Mouse (Mus musculus) mouse embryonic stem cell (cell line): ENCODE measurements around the gene Ablim1.

Source experiments
- in situ Hi-C, 2 experiments: fragments of 300-500 bp; cut with MboI; formaldehyde crosslinking; loops; 1 replicate in 1 of 2; 3 replicates in 1 of 2; pipeline ENCODE4 v1.14.3; 2019 to 2020; ENCODE audit warnings: low sequenced_read_pairs in 2 of 2, low pct_unique_long_range_greater_than_20kb in 1 of 2, mixed read lengths in 1 of 2; ENCODE audit not compliant: unreplicated experiment in 1 of 2

Gene Ablim1

DNA sequence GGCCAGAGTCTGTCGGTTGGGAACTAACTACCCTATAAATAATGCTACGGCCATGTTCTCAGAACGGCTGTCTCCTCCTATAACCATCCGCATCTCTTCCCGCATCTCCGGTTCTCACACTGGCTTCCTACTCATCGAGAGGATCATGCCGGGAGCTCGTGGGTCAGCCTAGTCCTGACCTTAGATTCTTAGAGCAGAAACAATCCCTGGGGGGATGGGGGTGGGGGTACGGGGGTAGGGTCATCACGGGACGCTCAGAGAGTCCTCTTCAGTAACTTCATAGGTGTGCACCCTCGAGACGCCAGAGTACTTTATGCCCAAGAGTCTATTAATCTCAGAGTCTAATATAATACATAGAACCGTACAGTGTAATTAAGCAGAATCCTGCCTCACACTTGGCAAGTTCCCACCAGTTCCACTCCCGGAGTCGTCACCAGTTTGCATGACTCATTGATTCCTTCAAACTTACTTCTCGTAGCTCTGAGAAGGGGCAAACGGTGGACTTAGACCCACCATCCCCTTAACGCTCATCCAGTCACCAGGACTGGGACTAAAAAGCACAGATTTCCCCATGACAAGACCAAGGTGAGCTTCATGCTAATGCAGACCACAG, 156.9 kb downstream of the Ablim1 start:
- in situ Hi-C loops = loop anchor here (10.0 to 25.0 kb wide), 3 partner anchors 93 to 479 kb away; partner anchors contain the start of gene Trub1 (in 1 of the 2)

DNA sequence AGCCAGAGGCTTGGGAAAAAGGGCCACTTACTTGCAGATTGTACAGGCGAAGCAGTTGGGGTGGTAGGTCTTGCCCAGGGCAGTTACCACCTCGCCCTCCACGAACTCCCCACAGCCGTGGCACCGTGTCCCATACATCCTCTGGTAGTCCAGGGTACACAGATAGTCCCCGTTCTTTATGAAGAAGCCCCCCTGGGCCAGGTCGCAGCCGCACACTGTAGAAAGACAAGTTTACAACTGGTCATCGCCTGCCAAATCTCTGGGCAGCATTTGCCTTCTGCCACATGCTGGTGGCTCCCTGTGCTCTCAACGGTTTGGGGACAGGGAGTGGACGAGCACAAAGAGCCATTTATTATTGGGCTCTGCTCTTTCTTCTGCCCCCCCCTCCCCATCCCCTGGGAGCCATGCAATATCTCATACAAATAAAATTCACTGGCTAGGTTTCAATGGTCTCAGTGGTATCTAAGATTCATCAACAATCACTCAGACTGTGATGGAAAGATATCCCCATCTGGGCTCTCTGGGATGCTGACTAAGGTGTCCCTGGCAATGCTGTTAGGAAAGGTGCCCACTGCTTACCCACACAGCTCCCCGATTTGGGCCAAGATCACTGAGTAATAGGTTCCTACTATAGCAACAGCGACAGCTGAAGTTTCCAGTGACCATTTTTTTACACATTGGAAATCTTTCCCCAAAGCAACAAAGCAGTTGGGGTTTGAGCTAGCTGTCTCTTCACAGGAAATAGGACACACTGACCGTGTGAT, 159.4 kb downstream of the Ablim1 start:
- in situ Hi-C loops = loop anchor here (10.0 to 25.0 kb wide), 3 partner anchors 91 to 482 kb away; partner anchors contain the start of gene Trub1 (in 1 of the 2)

DNA sequence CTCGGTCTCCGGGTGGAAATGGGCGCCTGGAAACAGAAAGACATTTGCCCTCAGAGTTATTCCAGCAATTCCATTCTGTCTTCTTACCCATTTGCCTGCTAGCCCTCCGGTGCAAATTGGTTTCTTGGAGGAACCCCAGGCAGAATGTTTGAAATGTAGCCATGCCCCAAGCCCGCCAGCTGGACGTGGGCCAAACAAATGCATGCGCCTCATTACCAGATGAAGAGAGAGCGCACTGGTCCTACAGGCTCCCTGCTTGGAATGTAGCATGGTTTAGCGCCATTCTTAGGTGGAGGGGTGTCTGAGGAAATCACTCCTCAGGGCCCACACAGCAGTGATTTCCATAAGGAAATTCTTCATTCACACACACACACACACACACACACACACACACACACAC, 162.4 kb downstream of the Ablim1 start:
- in situ Hi-C loops = loop anchor here (10.0 to 25.0 kb wide), 3 partner anchors 88 to 485 kb away; partner anchors contain the start of gene Trub1 (in 1 of the 2)

DNA sequence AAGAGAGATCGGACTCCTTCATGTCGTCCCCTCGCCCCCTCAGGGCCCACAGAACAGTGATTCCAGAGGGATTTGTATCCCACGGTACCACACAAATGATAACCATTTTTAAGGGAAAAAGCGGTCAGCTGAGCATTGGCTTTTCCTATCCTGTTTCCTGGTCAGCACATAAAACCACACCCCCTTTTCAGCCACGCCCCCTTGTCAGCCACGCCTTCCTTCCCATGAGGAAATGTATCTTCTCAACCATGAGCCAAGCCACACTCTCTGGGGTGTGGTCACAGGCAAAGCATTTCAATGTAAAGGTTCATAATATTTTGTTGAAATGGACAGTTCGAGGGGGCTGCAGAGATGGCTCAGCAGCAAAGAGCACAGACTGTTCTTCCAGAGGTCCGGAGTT, 163.2 kb downstream of the Ablim1 start:
- in situ Hi-C loops = loop anchor here (10.0 to 25.0 kb wide), 3 partner anchors 87 to 486 kb away; partner anchors contain the start of gene Trub1 (in 1 of the 2)

DNA sequence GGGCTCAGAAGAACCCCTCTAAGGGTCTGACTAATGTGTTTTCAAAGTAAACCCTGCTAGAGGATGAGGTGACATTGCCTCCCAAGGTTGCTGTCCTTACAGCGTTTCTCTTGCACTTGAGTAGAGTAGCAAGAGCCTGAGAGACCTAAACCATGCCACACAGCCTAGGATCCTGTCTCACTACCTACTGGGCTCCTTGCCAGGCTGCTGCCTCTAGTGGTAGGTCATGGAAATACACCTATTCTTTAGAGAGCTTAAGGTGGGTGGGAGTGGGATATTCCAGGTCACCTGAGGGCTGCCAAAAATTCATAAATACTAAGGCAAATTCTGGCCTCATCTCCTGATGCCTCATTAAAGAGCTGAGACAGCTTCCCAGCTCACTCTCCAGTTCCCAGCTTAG, 164.4 kb downstream of the Ablim1 start:
- in situ Hi-C loops = loop anchor here (10.0 to 25.0 kb wide), 3 partner anchors 85 to 487 kb away; partner anchors contain the start of gene Trub1 (in 1 of the 2)

DNA sequence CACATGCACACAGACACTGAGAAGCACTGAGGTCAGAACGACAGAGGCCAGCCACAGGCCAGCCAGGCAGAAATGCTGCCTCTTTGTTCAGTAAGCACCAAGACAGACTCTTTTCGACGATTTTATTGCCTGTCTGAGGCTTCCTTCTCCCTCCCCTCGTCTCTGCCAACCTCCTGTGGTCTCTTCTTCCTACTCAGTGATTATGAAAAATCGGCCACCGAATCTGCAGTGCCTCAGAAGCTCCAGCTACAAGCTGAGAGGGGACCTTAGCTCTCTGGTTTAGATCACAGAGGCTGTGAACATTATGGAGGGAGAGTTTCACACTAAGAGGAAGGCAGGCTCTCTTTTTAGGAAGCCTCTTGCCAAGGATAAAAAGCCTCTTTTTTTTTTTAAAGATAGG, 167.0 kb downstream of the Ablim1 start:
- in situ Hi-C loops = no loop called here

DNA sequence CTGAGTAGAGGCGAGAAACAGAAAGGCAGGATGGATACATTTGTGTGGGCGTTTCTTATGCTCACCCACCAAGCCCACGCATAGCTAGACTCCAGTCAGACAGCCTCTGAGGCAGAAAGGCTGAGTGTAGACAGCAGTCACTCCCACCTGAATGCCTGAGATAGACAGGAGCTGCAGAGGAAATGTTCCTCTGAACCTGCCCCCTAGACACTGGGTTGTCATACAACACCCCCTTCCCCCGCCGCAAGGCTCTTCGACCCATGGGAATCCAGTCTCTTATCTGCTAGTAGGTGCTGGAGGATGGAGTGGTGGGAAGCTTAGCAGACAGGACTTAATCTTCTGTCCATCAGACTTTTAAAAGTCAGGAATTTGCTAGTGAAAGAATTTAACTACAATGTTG, 167.8 kb downstream of the Ablim1 start:
- in situ Hi-C loops = no loop called here

DNA sequence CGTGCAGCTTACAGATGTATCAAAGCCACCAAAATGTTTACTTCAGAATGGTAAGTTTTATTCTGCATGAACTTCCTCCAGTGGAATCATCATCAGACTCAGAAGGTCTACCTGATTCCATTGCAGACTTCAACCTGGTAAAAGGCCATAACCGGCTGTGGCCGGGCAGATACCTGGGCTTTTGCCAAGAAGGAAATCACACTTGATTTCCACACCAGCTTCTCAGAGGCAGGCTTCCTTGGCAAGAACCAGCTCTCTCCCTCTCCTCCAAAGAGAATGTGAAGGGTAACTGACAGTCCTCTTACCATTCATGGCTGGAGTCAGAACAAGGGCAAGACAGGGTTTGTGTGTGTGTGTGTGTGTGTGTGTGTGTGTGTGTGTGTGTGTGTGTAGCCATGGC, 171.1 kb downstream of the Ablim1 start:
- in situ Hi-C loops = no loop called here

DNA sequence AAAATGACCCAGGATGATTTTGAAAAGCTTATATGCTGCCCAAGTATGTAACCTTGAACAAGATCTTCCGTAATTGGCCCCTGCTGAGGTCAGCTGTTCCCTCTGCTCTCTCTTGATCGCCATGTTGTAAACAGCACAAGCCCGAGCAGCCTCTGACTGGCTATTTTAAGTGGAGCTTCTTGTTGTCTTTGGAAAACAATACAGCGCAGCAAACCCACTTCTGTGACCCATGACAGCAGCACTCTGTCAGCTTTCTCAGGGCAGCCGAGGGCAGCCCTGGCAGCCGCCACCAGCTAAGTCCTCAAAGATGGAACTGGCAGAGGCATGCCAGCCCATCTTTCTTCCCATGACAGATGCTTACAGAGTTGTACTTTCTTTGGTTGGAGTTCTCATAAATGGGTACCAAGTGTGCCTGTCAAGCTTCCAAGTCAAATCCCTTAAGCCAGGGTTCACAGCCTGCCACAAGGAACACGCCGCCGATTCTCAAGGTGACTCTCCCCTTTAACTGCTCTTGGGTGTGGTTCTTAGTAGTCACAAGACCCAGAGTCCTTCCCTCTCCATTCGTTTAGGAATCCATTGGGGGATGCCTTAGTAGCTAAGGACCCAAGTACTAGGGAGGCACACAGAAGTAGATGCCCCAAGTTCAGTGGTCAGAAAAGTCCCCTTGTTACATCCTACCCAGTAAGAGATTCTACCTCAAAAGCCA, 172.8 kb downstream of the Ablim1 start:
- in situ Hi-C loops = no loop called here

DNA sequence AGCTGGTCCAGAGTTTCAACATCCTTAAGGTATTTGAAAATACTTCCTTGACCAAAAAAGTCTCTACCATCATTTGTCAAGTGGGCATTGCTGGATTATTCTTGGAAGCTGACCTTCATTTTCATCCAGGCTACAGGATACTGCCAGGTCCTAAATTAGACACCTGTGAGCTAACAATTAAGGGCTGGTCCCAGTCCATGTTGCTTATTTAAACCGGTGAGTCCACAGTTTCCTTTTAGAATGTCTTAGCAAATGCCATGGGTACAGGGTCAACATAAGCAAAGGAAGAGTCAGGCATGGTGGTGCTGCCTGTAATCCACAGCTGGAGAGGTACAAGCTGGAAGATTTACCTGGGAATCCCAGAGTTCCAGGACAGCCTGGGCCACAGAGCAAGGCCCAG, 173.8 kb downstream of the Ablim1 start:
- in situ Hi-C loops = no loop called here

DNA sequence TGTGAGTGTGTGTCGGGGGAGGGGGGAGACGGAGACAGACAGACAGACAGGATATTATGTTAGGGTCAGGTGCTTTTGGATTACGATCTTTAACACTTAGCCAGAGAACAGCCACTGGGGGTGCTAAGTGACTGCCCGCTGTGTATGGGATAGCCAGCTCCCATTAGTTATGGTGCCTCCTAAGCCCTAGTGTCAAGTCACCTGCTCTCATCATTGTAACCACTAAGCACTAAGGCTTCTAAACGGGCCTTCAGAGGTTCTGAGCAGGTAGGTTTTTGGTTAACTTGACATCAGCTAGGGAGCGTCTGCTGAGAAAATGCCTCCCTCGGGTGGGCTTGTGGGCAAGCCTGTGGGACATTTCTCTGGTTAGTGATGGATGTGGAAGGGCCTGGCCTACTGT, 174.6 kb downstream of the Ablim1 start:
- in situ Hi-C loops = no loop called here

DNA sequence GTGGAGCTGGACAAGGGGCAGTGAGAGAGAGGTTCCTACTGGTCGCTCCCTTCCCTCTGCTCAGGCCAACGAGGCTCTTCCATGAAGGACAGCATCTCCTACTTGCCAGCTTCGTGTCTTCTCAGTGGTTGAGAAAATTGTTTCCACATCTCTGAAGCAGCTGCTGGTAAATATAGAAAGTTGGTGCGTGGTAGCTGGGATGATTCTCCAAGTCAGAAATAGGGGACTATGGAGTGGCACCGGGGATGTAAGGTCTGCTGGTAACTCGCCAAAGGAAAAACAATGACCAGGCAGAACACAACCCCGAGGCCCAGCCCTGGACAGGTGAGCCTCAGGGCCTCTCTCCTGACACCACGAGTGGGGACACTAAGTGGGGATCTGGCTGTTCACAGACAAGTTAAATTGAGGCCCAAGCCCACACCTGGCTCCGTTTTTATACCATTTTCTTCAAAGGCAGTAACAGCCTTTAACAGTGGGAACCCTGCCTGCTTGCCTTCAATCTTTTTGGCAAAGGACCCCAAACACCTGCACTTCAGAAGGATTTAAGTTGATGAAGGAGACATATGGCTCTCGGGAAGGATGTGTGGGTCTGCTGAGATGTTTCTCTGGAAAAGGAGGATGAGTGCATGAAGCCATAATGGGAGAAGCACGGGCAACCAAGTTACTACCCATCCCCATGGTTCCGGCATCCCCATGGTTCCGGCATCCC, 175.7 kb downstream of the Ablim1 start:
- in situ Hi-C loops = loop anchor here in 1 of 2 experiments (5.0 kb wide), 1 partner anchor 77 kb away; no protein-coding TSS in a partner anchor

DNA sequence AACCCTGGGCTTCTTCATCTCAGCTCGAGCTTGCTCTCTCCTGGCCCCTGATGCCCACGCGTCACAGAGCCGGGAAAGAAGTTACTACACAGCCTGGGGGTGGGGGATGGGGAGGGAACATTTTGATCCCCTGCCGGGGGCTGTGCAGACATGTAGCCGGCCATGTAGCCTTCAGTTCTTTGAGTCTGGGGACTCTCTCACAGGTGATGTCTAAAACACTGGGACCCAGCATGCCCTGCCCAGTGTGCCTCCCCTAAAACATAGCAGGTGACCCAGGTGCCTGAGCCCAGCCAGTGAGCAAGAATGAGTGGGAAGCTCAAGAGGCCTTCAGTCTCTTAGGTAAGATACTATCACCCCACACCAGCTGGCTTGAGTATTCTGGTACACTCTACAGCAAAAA, 176.2 kb downstream of the Ablim1 start:
- in situ Hi-C loops = loop anchor here in 1 of 2 experiments (5.0 kb wide), 1 partner anchor 76 kb away; no protein-coding TSS in a partner anchor

DNA sequence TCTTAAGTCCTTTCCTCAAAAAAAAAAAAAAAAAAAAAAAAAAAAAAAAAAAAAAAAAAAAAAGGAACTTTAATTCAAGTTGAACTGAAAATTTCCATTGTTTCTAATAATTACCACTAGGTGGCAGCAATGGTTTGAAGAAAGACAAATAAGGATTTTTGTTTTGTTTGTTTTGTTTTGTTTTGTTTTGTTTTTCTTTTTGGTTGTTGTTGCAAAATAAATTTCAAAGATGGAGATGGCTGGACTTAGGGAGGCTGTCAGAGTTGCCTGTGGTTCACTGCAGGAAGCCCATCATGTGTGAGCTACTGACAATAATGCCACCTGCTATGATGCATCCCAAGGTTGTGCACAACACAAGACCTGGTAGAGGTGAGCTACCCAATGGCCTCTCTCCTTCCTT, 176.7 kb downstream of the Ablim1 start:
- in situ Hi-C loops = loop anchor here in 1 of 2 experiments (5.0 kb wide), 1 partner anchor 76 kb away; no protein-coding TSS in a partner anchor

DNA sequence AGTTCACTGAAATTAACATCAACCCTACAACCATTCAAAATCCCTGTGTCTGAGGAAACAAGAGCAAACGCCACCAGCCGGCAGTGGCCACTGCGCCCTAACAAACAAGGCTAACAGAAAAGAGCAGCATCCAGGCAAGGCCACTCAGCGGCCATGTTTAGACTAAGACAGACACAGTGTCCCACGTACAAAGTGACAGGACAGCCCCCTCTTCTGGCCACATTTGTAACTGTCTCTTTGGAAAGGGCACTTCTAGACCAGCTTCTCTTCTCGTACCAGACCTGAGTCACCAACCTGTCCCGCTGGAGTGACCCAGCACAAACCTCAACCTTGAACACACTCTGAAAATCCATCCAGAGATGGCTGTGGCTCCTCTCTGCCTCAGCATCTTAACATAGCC, 178.5 kb downstream of the Ablim1 start:
- in situ Hi-C loops = loop anchor here in 1 of 2 experiments (5.0 kb wide), 1 partner anchor 74 kb away; no protein-coding TSS in a partner anchor

DNA sequence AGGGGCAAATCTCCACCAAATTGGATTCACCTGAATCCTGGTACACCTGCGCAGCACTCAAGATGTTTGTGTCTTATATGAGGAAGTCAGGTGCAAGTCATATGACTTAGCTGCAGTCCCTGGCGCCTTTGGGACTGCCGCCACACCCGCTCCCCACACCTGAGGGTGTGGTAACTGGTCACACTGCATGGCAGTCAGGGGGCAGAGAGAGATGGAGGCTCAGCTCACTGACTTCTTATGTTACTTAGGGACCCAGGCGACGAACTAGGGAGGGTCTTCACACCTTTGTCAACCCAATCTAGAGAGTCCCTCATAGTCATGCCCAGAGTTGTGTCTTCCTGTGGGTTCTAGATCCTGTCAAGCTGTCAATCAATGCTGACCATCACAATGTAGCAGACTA, 179.1 kb downstream of the Ablim1 start:
- in situ Hi-C loops = loop anchor here in 1 of 2 experiments (5.0 kb wide), 1 partner anchor 73 kb away; no protein-coding TSS in a partner anchor

DNA sequence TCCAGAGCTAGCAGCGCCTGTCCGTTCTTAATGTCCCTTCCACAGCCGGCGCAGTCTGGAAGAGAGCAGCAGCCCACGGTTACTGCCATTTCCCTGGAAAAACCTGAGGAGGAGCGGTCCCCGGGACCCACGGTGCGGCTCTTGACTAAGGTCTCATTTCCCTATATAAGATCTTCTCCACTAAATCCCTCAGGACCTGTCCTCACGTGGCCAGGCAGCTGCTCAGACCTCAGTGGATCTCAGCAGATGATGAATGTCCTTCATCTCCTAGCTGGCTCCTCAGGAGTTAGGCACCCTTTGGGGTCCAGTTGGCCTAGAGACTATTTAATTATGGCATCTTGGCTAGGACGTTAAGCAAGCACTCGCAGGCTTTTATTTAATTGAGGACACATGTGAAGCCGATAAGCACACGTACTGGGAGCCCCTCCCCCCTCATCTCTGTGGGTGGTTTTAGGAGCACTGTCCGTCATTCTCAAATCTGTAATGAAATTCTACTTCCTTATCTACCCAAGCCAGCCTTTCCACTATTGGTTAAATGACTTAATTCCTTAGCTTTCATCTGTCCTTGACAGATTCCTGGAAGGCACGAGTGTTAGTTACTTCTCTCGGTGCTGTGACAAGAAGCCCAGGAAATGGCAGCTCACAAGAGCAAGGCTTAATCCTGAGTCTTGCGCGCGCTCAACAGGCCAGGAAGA, 179.9 kb downstream of the Ablim1 start:
- in situ Hi-C loops = loop anchor here in 1 of 2 experiments (5.0 kb wide), 1 partner anchor 72 kb away; no protein-coding TSS in a partner anchor
